10 mouse cellular contexts compared by ENCODE assay signal in genomic region chr17:25080210-25080609, GRCm38 (mm10). TPM values are rescaled to one million over a fixed set of nuclear protein-coding genes. Genes with fewer than 3 reads are reported as not detected.
DNase-seq lines count a peak whose midpoint lies in the region; ATAC-seq and TF ChIP-seq lines count a peak whose summit lies in the region.
"Had no signal": no experiment of that assay in that cellular context is flagged by ENCODE, and none has a peak within 500 bp of the region (broad histone marks: within the 10 kb centered on the region; RNA-seq: fewer than 3 reads in every experiment).

No protein-coding gene starts in this region.

- no peak for DNase-seq in liver, adult 2 months (ENCODE audit: extremely low read depth, low read depth, low spot score)
- no peak for DNase-seq in liver
- DNase-seq in forebrain, embryonic 14.5 days (ENCODE audit: low spot score): no peak
- DNase-seq in urinary bladder, postnatal 4 days (ENCODE audit: low spot score in 2 of 2): no peak
- DNase-seq in ovary, postnatal 10 days (ENCODE audit: low spot score): no peak
- no peak for DNase-seq in adrenal gland, adult 18-20 months (ENCODE audit: low spot score in 2 of 2)

- 76% methylated on average over 13 of the region's 13 CpGs for WGBS in liver, adult 2 months
- WGBS in forebrain, embryonic 14.5 days: 93% methylated on average over 13 of the region's 13 CpGs
- WGBS in intestine, embryonic 16.5 days: 77% methylated on average over 13 of the region's 13 CpGs
- WGBS in neural tube, embryonic 14.5 days: 89% methylated on average over 13 of the region's 13 CpGs

- H3K4me3 ChIP-seq in liver, adult 2 months (ENCODE audit: insufficient read depth, low read depth, low read length): peak overlapping the region; percentile 72
- peak overlapping the region; percentile 4; the same call in 1 of the 2 replicates for H3K4me3 ChIP-seq in forebrain, embryonic 14.5 days (ENCODE audit: low read depth, low read length)
- peak overlapping the region; percentile 43 for H3K4me3 ChIP-seq in intestine, embryonic 16.5 days (ENCODE audit: low read length)
- H3K4me3 ChIP-seq in neural tube, embryonic 14.5 days (ENCODE audit: low read depth, low read length): peak overlapping the region; percentile 0; the same call in 1 of the 2 replicates
- H3K4me3 ChIP-seq: megakaryocyte, embryonic 14.5 days had no signal

- no peaks in the 10 kb centered on the region for H3K4me1 ChIP-seq in liver, adult 2 months (ENCODE audit: control insufficient read depth, insufficient read depth, low read length)
- H3K4me1 ChIP-seq in forebrain, embryonic 14.5 days (ENCODE audit: control insufficient read depth, insufficient read depth, low read length): no peaks in the 10 kb centered on the region
- H3K4me1 ChIP-seq in intestine, embryonic 16.5 days (ENCODE audit: control insufficient read depth, insufficient read depth, low read length): peaks cover 41% of the 10 kb centered on the region
- peaks cover 7% of the 10 kb centered on the region; the same call in 1 of the 2 replicates for H3K4me1 ChIP-seq in neural tube, embryonic 14.5 days (ENCODE audit: control insufficient read depth, insufficient read depth, low read length)

- peak overlapping the region; percentile 69 for H3K9ac ChIP-seq in liver, adult 2 months (ENCODE audit: low read depth, low read length)
- peak overlapping the region; percentile 3; the same call in 1 of the 2 replicates for H3K9ac ChIP-seq in forebrain, embryonic 14.5 days (ENCODE audit: low read length)
- H3K9ac ChIP-seq in intestine, embryonic 16.5 days (ENCODE audit: low read depth, low read length): peak overlapping the region; percentile 56
- H3K9ac ChIP-seq in neural tube, embryonic 14.5 days (replicated peaks; ENCODE audit: low read depth, low read length): 0 out of 2 replicates have a peak overlapping the region, but pooled peaks have one; percentile 2

- no peak for TF ChIP-seq POLR2A in liver, adult 2 months (IDR thresholded peaks at IDR 0.05; ENCODE audit: extremely low read depth, insufficient read depth, low read length)

- H3K4me2 ChIP-seq in forebrain, embryonic 14.5 days (ENCODE audit: low read length): no peak overlapping the region
- peak overlapping the region; percentile 45 for H3K4me2 ChIP-seq in intestine, embryonic 16.5 days (ENCODE audit: low read depth, low read length)
- peak overlapping the region; percentile 8; the same call in 1 of the 2 replicates for H3K4me2 ChIP-seq in neural tube, embryonic 14.5 days (ENCODE audit: low read depth, low read length)

- H3K27me3 ChIP-seq in liver, adult 2 months (ENCODE audit: control insufficient read depth, insufficient read depth, low read length): no peaks in the 10 kb centered on the region
- no peaks in the 10 kb centered on the region for H3K27me3 ChIP-seq in forebrain, embryonic 14.5 days (replicated peaks; ENCODE audit: control insufficient read depth, insufficient read depth, low read length)
- H3K27me3 ChIP-seq in intestine, embryonic 16.5 days (replicated peaks; ENCODE audit: control insufficient read depth, insufficient read depth, low read length): no peaks in the 10 kb centered on the region
- no peaks in the 10 kb centered on the region for H3K27me3 ChIP-seq in neural tube, embryonic 14.5 days (ENCODE audit: control insufficient read depth, insufficient read depth, low read length)
- H3K27me3 ChIP-seq: megakaryocyte, embryonic 14.5 days had no signal

- no peaks in the 10 kb centered on the region for H3K36me3 ChIP-seq in liver, adult 2 months (ENCODE audit: control insufficient read depth, insufficient read depth, low read length)
- no peaks in the 10 kb centered on the region for H3K36me3 ChIP-seq in forebrain, embryonic 14.5 days (ENCODE audit: control insufficient read depth, insufficient read depth, low read length)
- no peaks in the 10 kb centered on the region for H3K36me3 ChIP-seq in intestine, embryonic 16.5 days (ENCODE audit: control insufficient read depth, insufficient read depth, low read length)
- H3K36me3 ChIP-seq in neural tube, embryonic 14.5 days (ENCODE audit: control insufficient read depth, insufficient read depth, low read length): no peaks in the 10 kb centered on the region

- peak overlapping the region; percentile 80 for H3K27ac ChIP-seq in liver, adult 2 months (replicated peaks; ENCODE audit: insufficient read depth, low read depth, low read length)
- no peak overlapping the region for H3K27ac ChIP-seq in forebrain, embryonic 14.5 days (ENCODE audit: low read depth, low read length)
- peak overlapping the region; percentile 98 for H3K27ac ChIP-seq in intestine, embryonic 16.5 days (ENCODE audit: low read length)
- no peak overlapping the region for H3K27ac ChIP-seq in neural tube, embryonic 14.5 days (ENCODE audit: low read depth, low read length)

- H3K9me3 ChIP-seq in forebrain, embryonic 14.5 days (replicated peaks; ENCODE audit: control insufficient read depth, low read length): no peaks in the 10 kb centered on the region
- no peaks in the 10 kb centered on the region for H3K9me3 ChIP-seq in intestine, embryonic 16.5 days (ENCODE audit: control insufficient read depth, low read length)
- no peaks in the 10 kb centered on the region for H3K9me3 ChIP-seq in neural tube, embryonic 14.5 days (ENCODE audit: control insufficient read depth, low read length)
- H3K9me3 ChIP-seq: G1E; megakaryocyte, embryonic 14.5 days had no signal

- H3K79me2 ChIP-seq in liver, adult 2 months (ENCODE audit: control insufficient read depth, insufficient read depth, low read length): no peaks in the 10 kb centered on the region

- no peak for ATAC-seq in forebrain, embryonic 14.5 days
- ATAC-seq in intestine, embryonic 16.5 days: no peak
- ATAC-seq in neural tube, embryonic 14.5 days (ENCODE audit: low read depth): no peak

- TF ChIP-seq CTCF in liver, adult 2 months (IDR thresholded peaks at IDR 0.05; ENCODE audit: low read depth, low read length): no peak

RNA-seq across cellular contexts. Expression of gene Tmem204, which starts 3.2 kb away (rescaled TPM):
- 22.3 and 23.9 TPM in 2 replicates for total RNA-seq in liver, adult 2 months (2014; rRNA removed)
- 15.7 and 19.1 TPM in 2 replicates for polyA plus RNA-seq in liver, adult 2 months (2012; rRNA removed)
- 11.8 and 13.6 TPM in 2 replicates for polyA plus RNA-seq in forebrain, embryonic 14.5 days (2014; fragmentation: Nextera tagmentation; extraction: Ambion mirVana)
- polyA plus RNA-seq in intestine, embryonic 16.5 days (2015; fragmentation: Nextera tagmentation; extraction: Ambion mirVana): 22.2 and 25.8 TPM in 2 replicates
- polyA plus RNA-seq in neural tube, embryonic 14.5 days (2014; fragmentation: Nextera tagmentation; extraction: Ambion mirVana): 8.1 and 11.5 TPM in 2 replicates
- 10 to 100 TPM; 43.2 to 45.6 TPM for total RNA-seq in adrenal gland, adult 18-20 months (2021)
- polyA plus RNA-seq: G1E had no signal

RNA-seq across cellular contexts. Expression of gene Telo2, which starts 35.6 kb away (rescaled TPM):
- total RNA-seq in liver, adult 2 months (2014; rRNA removed): 3.2 and 5.4 TPM in 2 replicates
- 5.7 and 7.3 TPM in 2 replicates for polyA plus RNA-seq in liver, adult 2 months (2012; rRNA removed)
- polyA plus RNA-seq in forebrain, embryonic 14.5 days (2014; fragmentation: Nextera tagmentation; extraction: Ambion mirVana): 27.3 and 40.0 TPM in 2 replicates
- 32.1 and 32.3 TPM in 2 replicates for polyA plus RNA-seq in intestine, embryonic 16.5 days (2015; fragmentation: Nextera tagmentation; extraction: Ambion mirVana)
- 46.4 and 51.6 TPM in 2 replicates for polyA plus RNA-seq in neural tube, embryonic 14.5 days (2014; fragmentation: Nextera tagmentation; extraction: Ambion mirVana)
- 10 to 100 TPM; 18.4 to 21.9 TPM for total RNA-seq in adrenal gland, adult 18-20 months (2021)

RNA-seq across cellular contexts. Expression of gene Ptx4, which starts 40.4 kb away (rescaled TPM):
- not detected in 2 replicates for total RNA-seq in liver, adult 2 months (2014; rRNA removed)
- not detected in 2 replicates for polyA plus RNA-seq in liver, adult 2 months (2012; rRNA removed)
- polyA plus RNA-seq in forebrain, embryonic 14.5 days (2014; fragmentation: Nextera tagmentation; extraction: Ambion mirVana): 0.17 TPM in 1 of 2 replicates, not detected in the other
- polyA plus RNA-seq in intestine, embryonic 16.5 days (2015; fragmentation: Nextera tagmentation; extraction: Ambion mirVana): 0.20 and 0.24 TPM in 2 replicates
- not detected in 2 replicates for polyA plus RNA-seq in neural tube, embryonic 14.5 days (2014; fragmentation: Nextera tagmentation; extraction: Ambion mirVana)
- total RNA-seq in adrenal gland, adult 18-20 months (2021): not detected
- polyA plus RNA-seq: G1E had no signal

RNA-seq across cellular contexts. Expression of gene Clcn7, which starts 53.0 kb away (rescaled TPM):
- 16.7 and 17.9 TPM in 2 replicates for total RNA-seq in liver, adult 2 months (2014; rRNA removed)
- 25.2 and 30.5 TPM in 2 replicates for polyA plus RNA-seq in liver, adult 2 months (2012; rRNA removed)
- 18.9 and 25.0 TPM in 2 replicates for polyA plus RNA-seq in forebrain, embryonic 14.5 days (2014; fragmentation: Nextera tagmentation; extraction: Ambion mirVana)
- polyA plus RNA-seq in intestine, embryonic 16.5 days (2015; fragmentation: Nextera tagmentation; extraction: Ambion mirVana): 21.8 and 23.5 TPM in 2 replicates
- polyA plus RNA-seq in neural tube, embryonic 14.5 days (2014; fragmentation: Nextera tagmentation; extraction: Ambion mirVana): 26.3 and 26.7 TPM in 2 replicates
- 10 to 100 TPM; 42.0 to 43.7 TPM for total RNA-seq in adrenal gland, adult 18-20 months (2021)

Comparison
In these comparisons a context has a peak if more than half of its experiments do, and no peak if none do; other contexts are left out.
1. H3K27ac ChIP-seq: peak in liver, adult 2 months (single experiment) and intestine, embryonic 16.5 days (single experiment); none in forebrain, embryonic 14.5 days (single experiment) and neural tube, embryonic 14.5 days (single experiment).
2. H3K4me3 ChIP-seq: peak in every context shown above with its lines; median percentile 72 in liver, adult 2 months; 43 in intestine, embryonic 16.5 days; 4 in forebrain, embryonic 14.5 days; 0 in neural tube, embryonic 14.5 days.
3. H3K9ac ChIP-seq: peak in every context shown above with its lines; median percentile 69 in liver, adult 2 months; 56 in intestine, embryonic 16.5 days; 3 in forebrain, embryonic 14.5 days; 2 in neural tube, embryonic 14.5 days.